Mouse (Mus musculus): ENCODE results near the gene Dok1. TPM values are rescaled to one million over a fixed set of nuclear protein-coding genes. Genes with fewer than 3 reads are reported as not detected.
A peak's percentile ranks its signal among the peaks of the same experiment; 100 is the strongest.

Dok1 gene
- total RNA-seq, 2 experiments from 2014 or later: 1.8 to 2.1 TPM

DNA sequence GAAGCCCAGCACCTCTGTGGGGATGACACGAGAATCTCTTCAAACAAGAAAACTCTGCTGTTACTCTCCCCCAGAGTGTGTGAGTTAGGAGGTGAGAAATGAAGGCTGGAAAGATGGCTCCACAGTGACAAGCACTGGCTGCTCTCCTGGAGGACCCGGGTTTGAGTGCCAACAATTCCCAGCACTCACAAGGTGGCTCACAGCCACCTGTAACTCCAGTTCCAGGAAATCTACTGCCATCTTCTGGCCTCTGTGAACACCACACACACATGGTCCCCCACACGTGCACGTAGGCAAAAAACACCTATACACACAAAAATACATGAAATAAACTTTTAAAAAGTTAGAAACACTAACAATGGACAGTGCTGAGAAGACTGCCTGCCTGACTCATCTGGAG, 34.9 kb downstream of the Dok1 start:
- peak in 1 of 2 experiments; percentile 25 for DNase-seq (ENCODE audit: extremely low spot score in 1 of 2, low spot score in 2 of 2)
- intact Hi-C loops (cut with DNase I): loop anchor here (5.0 kb wide), 1 partner anchor 34 kb away; the partner anchor contains the start of genes Dok1 and Loxl3

DNA sequence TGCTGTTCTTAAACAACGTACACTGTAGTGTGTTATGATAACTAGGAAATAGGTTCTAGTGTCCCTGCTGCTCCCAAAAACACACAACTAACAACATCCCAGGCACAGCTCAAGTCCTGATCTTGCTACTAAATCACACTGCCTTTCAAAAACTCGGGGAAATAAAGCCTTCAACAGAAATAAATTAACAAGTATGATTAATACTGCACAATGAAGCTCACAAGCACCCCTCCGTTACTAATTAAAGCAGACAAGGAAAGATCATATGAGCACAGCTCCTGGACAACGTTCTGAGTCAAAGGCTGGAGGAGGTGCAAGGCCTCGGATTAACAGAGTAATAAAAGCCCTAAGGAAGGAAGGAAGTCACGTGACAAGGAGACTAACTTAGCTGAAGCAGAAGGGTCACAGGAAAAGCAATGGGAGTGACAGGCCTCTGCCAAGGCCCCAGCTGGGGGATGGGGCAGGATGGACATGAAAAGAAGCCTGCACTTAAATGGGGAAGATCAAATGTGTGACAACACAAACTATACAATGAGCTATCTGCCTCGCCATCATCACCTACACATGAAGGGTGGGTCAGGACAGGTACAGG, 35.7 kb downstream of the Dok1 start:
- intact Hi-C loops (cut with DNase I): loop anchor here (2.0 to 5.0 kb wide), 4 partner anchors 35 to 103 kb away; partner anchors contain the start of genes Aup1, Ccdc142, Dok1 and Gm42688
- DNase-seq (ENCODE audit: extremely low spot score in 1 of 2, low spot score in 2 of 2): peak; percentile 13 to 50

DNA sequence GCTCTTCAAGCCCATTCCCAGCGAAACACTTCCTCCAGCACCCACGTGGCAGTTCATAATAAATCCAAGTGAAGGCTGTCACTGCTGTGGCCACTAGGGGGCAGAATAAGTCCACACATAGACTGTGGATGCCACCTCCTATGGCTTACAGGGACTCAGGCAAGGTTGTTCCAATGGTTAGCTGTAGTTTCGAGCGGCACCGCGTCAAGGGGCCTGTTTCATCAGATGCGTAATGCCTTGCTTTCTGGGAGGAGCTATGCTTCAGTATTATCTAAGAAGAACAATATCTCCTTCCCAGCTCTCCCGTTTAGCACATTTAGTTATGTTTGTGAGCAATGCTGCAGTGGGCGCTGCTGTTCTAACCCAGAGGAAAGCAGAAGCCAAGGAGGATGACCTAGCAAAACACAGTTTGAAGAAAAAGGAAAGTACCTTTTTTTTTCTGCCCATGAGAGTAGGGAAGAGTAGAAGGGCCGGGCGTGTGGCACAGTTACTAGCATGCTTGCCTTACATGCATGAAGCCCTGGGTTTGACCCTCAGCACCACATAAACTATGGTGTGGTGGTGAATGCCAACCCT, 36.4 kb downstream of the Dok1 start:
- DNase-seq (ENCODE audit: extremely low spot score in 1 of 2, low spot score in 2 of 2): peak; percentile 89 to 93
- intact Hi-C loops (cut with DNase I): loop anchor here (2.0 to 5.0 kb wide), 4 partner anchors 35 to 104 kb away; partner anchors contain the start of genes Aup1, Ccdc142, Dok1 and Gm42688

DNA sequence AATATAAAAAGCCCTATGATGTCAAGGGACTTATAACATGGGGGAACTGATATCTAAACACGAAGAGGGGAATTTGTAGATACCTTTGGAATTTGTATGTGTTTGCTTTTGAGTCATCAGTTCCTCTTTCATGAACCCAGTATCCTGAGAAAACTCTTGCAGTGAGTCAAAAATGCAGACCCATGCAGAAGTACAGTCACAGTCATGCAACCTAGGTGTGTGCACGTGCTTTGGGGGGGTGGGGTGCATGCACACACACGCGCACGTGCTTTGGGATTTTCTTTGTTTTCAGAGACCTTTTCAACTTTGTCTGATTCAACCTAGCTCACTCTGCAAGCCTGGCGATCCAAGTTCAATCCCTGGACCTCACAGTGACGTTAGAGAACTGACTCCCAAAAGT, 38.9 kb downstream of the Dok1 start:
- intact Hi-C loops (cut with DNase I): no loop called here
- DNase-seq (ENCODE audit: extremely low spot score in 1 of 2, low spot score in 2 of 2): no peak

DNA sequence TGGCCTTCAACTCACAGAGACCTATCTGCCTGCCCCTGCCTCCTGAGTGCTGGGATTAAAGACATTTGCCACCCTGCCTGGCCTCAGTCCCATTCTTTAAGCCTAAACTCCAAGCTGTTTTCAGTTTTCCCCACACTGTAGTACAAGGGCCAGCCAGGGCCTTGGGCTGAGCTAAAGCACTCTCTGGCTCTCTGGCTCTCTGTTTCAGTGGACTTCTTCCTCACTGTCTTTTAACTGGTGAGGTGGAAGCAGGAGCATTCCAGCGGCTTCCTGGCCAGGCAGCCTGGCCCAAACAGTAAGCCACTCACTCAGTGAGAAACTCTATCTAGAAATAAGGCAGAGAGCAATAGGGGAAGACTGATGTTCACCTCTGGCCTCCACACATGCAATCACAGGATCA, 39.6 kb downstream of the Dok1 start:
- intact Hi-C loops (cut with DNase I): no loop called here
- no peak for DNase-seq (ENCODE audit: extremely low spot score in 1 of 2, low spot score in 2 of 2)

DNA sequence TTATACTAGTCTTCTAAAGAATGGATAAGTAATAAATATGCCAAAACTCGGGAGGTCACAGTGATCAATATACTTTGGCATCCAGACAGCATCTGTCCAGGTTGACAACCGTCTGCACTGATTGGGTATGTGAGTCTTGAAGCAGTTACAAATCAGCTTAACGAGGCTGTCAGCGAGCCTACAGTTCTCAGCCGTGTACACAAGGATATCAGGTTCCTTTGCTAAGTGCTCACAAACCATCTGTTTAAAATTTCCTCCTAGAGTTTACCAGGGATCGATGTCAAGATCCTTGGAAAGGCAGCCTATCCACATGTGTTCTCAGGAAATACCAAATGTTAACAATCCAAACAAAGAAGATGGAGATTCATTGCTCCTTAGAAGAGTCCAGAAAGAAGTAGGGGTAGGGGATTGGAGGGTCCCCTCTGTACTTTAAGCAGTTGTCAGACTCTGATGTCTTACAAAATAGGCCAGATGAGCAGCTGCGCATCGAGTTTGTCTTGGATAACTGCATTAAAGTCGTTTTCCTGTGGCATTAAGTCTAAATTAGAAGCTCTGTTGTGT, 45.8 kb downstream of the Dok1 start:
- DNase-seq (ENCODE audit: extremely low spot score in 1 of 2, low spot score in 2 of 2): no peak
- intact Hi-C loops (cut with DNase I): no loop called here

Small RNA genes within 50 kb of the gene (microRNA-seq; reads per million reads assigned to microRNA genes)
- gene Mir7040: not detected

Other genes starting within 250 kb of the Dok1 start
- gene Sema4f, start 93.7 kb downstream of the Dok1 start, total RNA-seq (2021): 10 to 100 TPM; 45.5 to 47.5 TPM
- gene M1ap, start 86.6 kb downstream of the Dok1 start, total RNA-seq (2021): not detected
- gene Loxl3, start 702 bp upstream of the Dok1 start, total RNA-seq (2021): 1 to 10 TPM; 1.8 to 4.0 TPM
- gene Aup1, start 21.1 kb upstream of the Dok1 start, total RNA-seq (2021): 10 to 100 TPM; 97.9 to 99.8 TPM
- 10 to 100 TPM; 66.5 to 68.0 TPM for gene Htra2, start 21.8 kb upstream of the Dok1 start, total RNA-seq (2021)
- under 1 TPM; 0.19 to 0.41 TPM for gene Dqx1, start 24.4 kb upstream of the Dok1 start, total RNA-seq (2021)
- gene Tlx2, start 36.8 kb upstream of the Dok1 start, total RNA-seq (2021): not detected
- gene Pcgf1, start 44.4 kb upstream of the Dok1 start, total RNA-seq (2021): 10 to 100 TPM; 19.1 to 19.6 TPM
- gene Lbx2, start 52.9 kb upstream of the Dok1 start, total RNA-seq (2021): under 1 TPM in 1 of 2 experiments, not detected in 1; 0.69 TPM
- gene Ccdc142, start 68.1 kb upstream of the Dok1 start, total RNA-seq (2021): 1 to 10 TPM; 7.7 to 9.4 TPM
- 1 to 10 TPM; 6.3 to 6.5 TPM for gene Gm42688, start 68.1 kb upstream of the Dok1 start, total RNA-seq (2021)
- 10 to 100 TPM; 58.7 to 63.5 TPM for gene Mrpl53, start 75.6 kb upstream of the Dok1 start, total RNA-seq (2021)
- gene Mogs, start 82.0 kb upstream of the Dok1 start, total RNA-seq (2021): 10 to 100 TPM; 27.9 to 31.8 TPM
- 10 to 100 TPM; 50.4 to 54.7 TPM for gene Wbp1, start 88.1 kb upstream of the Dok1 start, total RNA-seq (2021)
- 10 to 100 TPM; 19.9 to 23.2 TPM for gene Ino80b, start 92.0 kb upstream of the Dok1 start, total RNA-seq (2021)
- gene Rtkn, start 102.0 kb upstream of the Dok1 start, total RNA-seq (2021): 10 to 100 TPM; 30.3 to 34.4 TPM
- gene Wdr54, start 122.9 kb upstream of the Dok1 start, total RNA-seq (2021): 10 to 100 TPM; 28.0 to 29.4 TPM
- gene 1700003E16Rik, start 122.9 kb upstream of the Dok1 start, total RNA-seq (2021): 10 to 100 TPM; 28.5 to 29.0 TPM
- 100 to 1,000 TPM; 351 to 353 TPM for gene Dctn1, start 132.4 kb upstream of the Dok1 start, total RNA-seq (2021)
- under 1 TPM; 0.71 to 0.75 TPM for gene Slc4a5, start 186.4 kb upstream of the Dok1 start, total RNA-seq (2021)